Mouse (Mus musculus) liver, embryonic 14.5 days (tissue): ENCODE measurements around the gene Tfam.

Experiments
- CTCF ChIP-seq: IDR thresholded peaks from 2 replicates; pipeline ENCODE4 v1.5.1; 2016; ENCODE audit warnings: antibody characterized with exemption, low read depth, control low read depth
- EP300 ChIP-seq: IDR thresholded peaks from 2 replicates; pipeline ENCODE4 v1.6.1; 2016; ENCODE audit warnings: antibody characterized with exemption, low read depth

GRCm38 (mm10) chr10:71192886-71193285 is 45.2 kb downstream of the Tfam start:
- TF ChIP-seq CTCF (no peak), EP300 (no peak)
